Mouse (Mus musculus) heart, embryonic 13.5 days (tissue): ENCODE measurements around the gene Slc2a1. TPM values are rescaled to one million over a fixed set of nuclear protein-coding genes. Genes with fewer than 3 reads are reported as not detected.

Experiments
- ATAC-seq: fragments of 200-750 bp; cut with Nextera tagmentation; 2 replicates; pipeline ENCODE4 v1.8.0; 2017; ENCODE audit warnings: moderate TSS enrichment; ENCODE audit not compliant: insufficient number of reproducible peaks, low FRiP score, low TSS enrichment; ENCODE audit errors: extremely low read depth
- H3K27ac ChIP-seq: fragments of 300-500 bp; sonication (generic); replicated peaks from 2 replicates; pipeline ENCODE4 v1.5.1; 2015; ENCODE audit warnings: moderate library complexity, mild to moderate bottlenecking, inconsistent platforms
- H3K27me3 ChIP-seq: fragments of 300-500 bp; sonication (generic); replicated peaks from 2 replicates; pipeline ENCODE4 v1.6.1; 2015; ENCODE audit warnings: mild to moderate bottlenecking, inconsistent platforms
- H3K36me3 ChIP-seq: fragments of 300-500 bp; sonication (generic); 2 replicates; pipeline ENCODE4 v1.6.1; 2015; ENCODE audit warnings: mild to moderate bottlenecking, inconsistent platforms
- H3K4me1 ChIP-seq: fragments of 300-500 bp; sonication (generic); 2 replicates; pipeline ENCODE4 v1.6.1; 2015; ENCODE audit warnings: inconsistent platforms
- H3K4me2 ChIP-seq: fragments of 300-500 bp; sonication (generic); 2 replicates; pipeline ENCODE4 v1.6.1; 2015; ENCODE audit warnings: inconsistent platforms, mild to moderate bottlenecking, moderate library complexity
- H3K4me3 ChIP-seq: fragments of 300-500 bp; sonication (generic); 2 replicates; pipeline ENCODE4 v1.5.1; 2015; ENCODE audit warnings: moderate library complexity, mild to moderate bottlenecking, inconsistent platforms
- H3K9ac ChIP-seq: fragments of 300-500 bp; sonication (generic); 2 replicates; pipeline ENCODE4 v1.6.1; 2015; ENCODE audit warnings: inconsistent platforms, mild to moderate bottlenecking, moderate library complexity
- H3K9me3 ChIP-seq: fragments of 300-500 bp; sonication (generic); 2 replicates; pipeline ENCODE4 v1.6.1; 2016; ENCODE audit warnings: inconsistent platforms
- WGBS: fragments of 180-500 bp; shearing (Covaris S2); methylation state at CpG from one replicate; pipeline ENCODE4 v1.1.7; 2015; ENCODE audit warnings: mixed read lengths; 5-methylcytosine and 5-hydroxymethylcytosine counted together
- microRNA counts: library from miRNA; unstranded; fragments of <30 nt; microRNA quantifications from one replicate; lab custom pipeline; 2016
- microRNA-seq: library from miRNA; unstranded; fragments of <30 nt; microRNA quantifications from one replicate; pipeline ENCODE4, GENCODE M21; 2016
- polyA plus RNA-seq: library from polyadenylated mRNA; unstranded; fragments of >200 nt; fragmentation: Nextera tagmentation; extraction: Ambion mirVana; gene quantifications from 2 replicates; pipeline ENCODE4 v1.2.1, GENCODE M21; 2015

The Slc2a1 gene
- polyA plus RNA-seq, 1 experiment from 2014 or later: 180 TPM

DNA sequence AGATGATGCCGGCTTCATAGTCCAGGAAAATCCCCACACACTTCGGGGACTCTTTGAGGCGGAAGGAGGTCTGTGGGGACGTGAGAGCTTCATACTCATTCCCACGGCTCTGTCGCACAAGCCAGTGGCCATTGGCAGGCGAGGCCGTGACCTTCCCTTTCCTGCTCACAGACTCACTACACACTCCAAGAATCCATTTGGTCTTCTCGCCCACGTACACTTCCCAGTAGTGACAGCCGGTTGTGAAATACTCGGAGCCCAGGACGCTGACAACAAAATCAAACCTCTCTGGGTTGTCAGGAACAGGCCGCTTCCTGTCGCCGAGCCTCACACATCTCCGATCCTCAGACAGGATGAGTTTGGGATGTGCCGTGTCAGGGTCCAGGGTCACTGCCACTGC, 69.8 kb downstream of the Slc2a1 start:
- no peak for ATAC-seq
- WGBS: 58% methylated on average over 18 of the region's 18 CpGs
- no peak overlapping the region for H3K4me2 ChIP-seq

GRCm38 (mm10) chr4:119180133-119180707, 71.7 kb downstream of the Slc2a1 start:
- WGBS: 20% methylated on average over 4 of the region's 4 CpGs
- Histone ChIP-seq H3K36me3 (no peaks in the 10 kb centered on the region), H3K9ac (no peak overlapping the region), H3K27ac (no peak overlapping the region), H3K4me2 (no peak overlapping the region), H3K4me1 (peaks cover 15% of the 10 kb centered on the region), H3K9me3 (no peaks in the 10 kb centered on the region), H3K27me3 (no peaks in the 10 kb centered on the region; the same call in 1 of the 2 replicates), H3K4me3 (no peak overlapping the region)
- no peak for ATAC-seq

More for the DNA sequence above, 69.8 kb downstream of the Slc2a1 start:
- H3K36me3 ChIP-seq: no peaks in the 10 kb centered on the region
- H3K9me3 ChIP-seq: no peaks in the 10 kb centered on the region
- no peaks in the 10 kb centered on the region for H3K27me3 ChIP-seq
- no peak overlapping the region for H3K27ac ChIP-seq
- no peak overlapping the region; the same call in 1 of the 2 replicates for H3K9ac ChIP-seq
- H3K4me1 ChIP-seq: peaks cover 15% of the 10 kb centered on the region
- no peak overlapping the region for H3K4me3 ChIP-seq

DNA sequence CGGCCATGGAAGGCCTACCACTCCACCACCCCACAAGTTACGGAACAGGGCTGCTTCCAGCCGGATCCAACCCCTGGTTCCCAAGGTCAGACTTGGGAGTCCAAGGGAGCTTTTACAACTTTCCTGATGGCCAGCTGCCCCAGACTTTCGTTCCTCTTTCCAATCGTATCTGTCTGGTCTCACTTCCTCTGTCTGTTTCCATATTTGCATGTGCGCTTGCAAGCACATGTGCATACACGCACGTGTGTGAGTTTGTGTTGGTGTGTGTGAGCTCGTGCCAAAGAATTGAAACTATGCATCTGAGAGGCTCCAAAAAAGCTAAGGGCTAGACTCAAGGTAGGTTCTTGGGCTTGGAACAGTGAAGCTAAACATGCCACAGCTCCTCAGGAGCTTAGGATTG, 72.9 kb downstream of the Slc2a1 start:
- WGBS: 79% methylated on average over 9 of the region's 9 CpGs
- H3K4me3 ChIP-seq: no peak overlapping the region

GRCm38 (mm10) chr4:119183525-119183924, 75.0 kb downstream of the Slc2a1 start:
- 26% methylated on average over 1 of the region's 1 CpGs for WGBS
- peaks cover 20% of the 10 kb centered on the region for H3K4me1 ChIP-seq
- no peak for ATAC-seq
- no peak overlapping the region for H3K4me3 ChIP-seq
- H3K27me3 ChIP-seq: peaks cover 7% of the 10 kb centered on the region; the same call in 1 of the 2 replicates
- no peak overlapping the region for H3K9ac ChIP-seq
- no peak overlapping the region for H3K27ac ChIP-seq
- no peak overlapping the region for H3K4me2 ChIP-seq
- H3K9me3 ChIP-seq: no peaks in the 10 kb centered on the region
- H3K36me3 ChIP-seq: no peaks in the 10 kb centered on the region

More for the DNA sequence above, 72.9 kb downstream of the Slc2a1 start:
- no peak overlapping the region for H3K4me2 ChIP-seq
- no peak overlapping the region for H3K27ac ChIP-seq
- H3K4me1 ChIP-seq: peaks cover 15% of the 10 kb centered on the region
- no peak overlapping the region for H3K9ac ChIP-seq
- H3K27me3 ChIP-seq: no peaks in the 10 kb centered on the region; the same call in 1 of the 2 replicates
- ATAC-seq: no peak
- no peaks in the 10 kb centered on the region for H3K36me3 ChIP-seq
- no peaks in the 10 kb centered on the region for H3K9me3 ChIP-seq

DNA sequence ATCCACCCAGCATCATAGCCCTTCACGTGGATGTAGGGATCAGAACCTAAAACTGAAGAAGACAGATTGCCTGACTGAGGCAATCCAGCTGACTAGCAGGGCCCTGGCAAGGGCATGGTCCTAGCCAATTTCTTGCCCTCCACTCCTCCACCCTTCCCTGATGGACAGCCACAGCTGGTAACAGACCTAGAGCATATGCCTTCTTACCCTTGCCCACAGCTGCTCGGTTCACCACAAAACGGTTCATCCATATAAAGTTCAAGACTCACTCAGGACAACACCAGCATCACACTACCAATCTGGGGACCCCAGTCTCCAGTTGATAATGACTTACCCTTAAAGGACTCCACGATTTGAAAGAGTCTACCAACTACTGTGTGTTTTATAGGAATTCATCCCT, 77.3 kb downstream of the Slc2a1 start:
- ATAC-seq: no peak
- no peaks in the 10 kb centered on the region for H3K36me3 ChIP-seq
- peaks cover 12% of the 10 kb centered on the region; the same call in 1 of the 2 replicates for H3K27me3 ChIP-seq
- H3K4me1 ChIP-seq: peaks cover 18% of the 10 kb centered on the region
- H3K9me3 ChIP-seq: no peaks in the 10 kb centered on the region
- H3K9ac ChIP-seq: no peak overlapping the region
- peak overlapping the region; percentile 45 for H3K4me2 ChIP-seq
- no peak overlapping the region for H3K27ac ChIP-seq
- WGBS: 69% methylated on average over 4 of the region's 4 CpGs
- peak overlapping the region; percentile 9; the same call in 1 of the 2 replicates for H3K4me3 ChIP-seq

MicroRNA genes within 50 kb of the gene (microRNA counts, 519-probe panel; counts per million panel counts)
- 209 counts per million, percentile 61 among the panel's probes with 10 or more counts for microRNA mmu-miR-1957 (lab: Ali Mortazavi, UCI)

Small RNA genes lying within 50 kb of the gene (microRNA-seq; reads per million reads assigned to microRNA genes)
- not detected for gene Mir1957a

Other genes starting within 250 kb of the Slc2a1 start
- gene Olfr1331, start 244.1 kb upstream of the Slc2a1 start, polyA plus RNA-seq: not detected in 2 replicates
- 0.09 and 0.11 TPM in 2 replicates for gene Olfr1330, start 220.1 kb upstream of the Slc2a1 start, polyA plus RNA-seq
- gene Olfr1329, start 191.2 kb upstream of the Slc2a1 start, polyA plus RNA-seq: not detected in 2 replicates
- not detected in 2 replicates for gene Olfr1328, start 170.1 kb upstream of the Slc2a1 start, polyA plus RNA-seq
- not detected in 2 replicates for gene Lao1, start 147.1 kb upstream of the Slc2a1 start, polyA plus RNA-seq
- 8.5 and 9.5 TPM in 2 replicates for gene Zfp691, start 65.5 kb downstream of the Slc2a1 start, polyA plus RNA-seq
- gene Ermap, start 81.3 kb downstream of the Slc2a1 start, polyA plus RNA-seq: 11.5 and 16.0 TPM in 2 replicates
- 124 and 135 TPM in 2 replicates for gene Svbp, start 86.6 kb downstream of the Slc2a1 start, polyA plus RNA-seq
- gene Tmem269, start 109.5 kb downstream of the Slc2a1 start, polyA plus RNA-seq: not detected in 2 replicates
- 26.4 and 27.3 TPM in 2 replicates for gene AU022252, start 124.0 kb downstream of the Slc2a1 start, polyA plus RNA-seq
- 32.7 and 35.5 TPM in 2 replicates for gene P3h1, start 124.2 kb downstream of the Slc2a1 start, polyA plus RNA-seq
- gene Cldn19, start 146.7 kb downstream of the Slc2a1 start, polyA plus RNA-seq: not detected in 2 replicates
- 536 TPM in 2 replicates for gene Ybx1, start 185.9 kb downstream of the Slc2a1 start, polyA plus RNA-seq
- gene Ppih, start 211.8 kb downstream of the Slc2a1 start, polyA plus RNA-seq: 50.7 and 60.6 TPM in 2 replicates